Mouse (Mus musculus): Measurements from ENCODE around the gene Ctnnbl1. TPM values are rescaled to one million over a fixed set of nuclear protein-coding genes. Genes with fewer than 3 reads are reported as not detected.

The Ctnnbl1 gene
- polyA plus RNA-seq, 1 experiment: 27.0 TPM

- WGBS: 60% methylated on average over 1 of the region's 1 CpGs
- no peak for DNase-seq
- Histone ChIP-seq H3K4me1 (ENCODE audit: control insufficient read depth, insufficient read depth, low read length) (no peaks in the 10 kb centered on the region), H3K4me3 (replicated peaks; ENCODE audit: extremely low read depth, low read depth, low read length) (no peak overlapping the region)
- no peak for TF ChIP-seq POLR2A (IDR thresholded peaks at IDR 0.05; ENCODE audit: borderline replicate concordance, extremely low read depth, low read depth, low read length)
These were observed 73.5 kb downstream of the Ctnnbl1 start for GRCm38 (mm10) chr2:157810749-157811148.

- DNase-seq: no peak
These were observed 75.9 kb downstream of the Ctnnbl1 start for GRCm38 (mm10) chr2:157813121-157813520.

GRCm38 (mm10) chr2:157814116-157814964, 77.1 kb downstream of the Ctnnbl1 start:
- H3K4me1 ChIP-seq (ENCODE audit: control insufficient read depth, insufficient read depth, low read length): no peaks in the 10 kb centered on the region
- WGBS: 65% methylated on average over 11 of the region's 11 CpGs
- TF ChIP-seq POLR2A (IDR thresholded peaks at IDR 0.05; ENCODE audit: borderline replicate concordance, extremely low read depth, low read depth, low read length) (no peak), CTCF (IDR thresholded peaks at IDR 0.05; ENCODE audit: insufficient read depth, low read length) (no peak)
- no peak overlapping the region for H3K4me3 ChIP-seq (replicated peaks; ENCODE audit: extremely low read depth, low read depth, low read length)
- no peak for DNase-seq

More at GRCm38 (mm10) chr2:157813121-157813520, 75.9 kb downstream of the Ctnnbl1 start:
- Histone ChIP-seq H3K4me3 (replicated peaks; ENCODE audit: extremely low read depth, low read depth, low read length) (no peak overlapping the region), H3K4me1 (ENCODE audit: control insufficient read depth, insufficient read depth, low read length) (no peaks in the 10 kb centered on the region)
- TF ChIP-seq POLR2A (IDR thresholded peaks at IDR 0.05; ENCODE audit: borderline replicate concordance, extremely low read depth, low read depth, low read length): no peak
- WGBS: 88% methylated on average over 4 of the region's 4 CpGs

GRCm38 (mm10) chr2:157814965-157815283, 77.7 kb downstream of the Ctnnbl1 start:
- no peak for TF ChIP-seq POLR2A (IDR thresholded peaks at IDR 0.05; ENCODE audit: borderline replicate concordance, extremely low read depth, low read depth, low read length)
- no peak for TF ChIP-seq CTCF (IDR thresholded peaks at IDR 0.05; ENCODE audit: insufficient read depth, low read length)
- 93% methylated on average over 2 of the region's 2 CpGs for WGBS
- Histone ChIP-seq H3K4me3 (replicated peaks; ENCODE audit: extremely low read depth, low read depth, low read length) (no peak overlapping the region), H3K4me1 (ENCODE audit: control insufficient read depth, insufficient read depth, low read length) (no peaks in the 10 kb centered on the region)
- DNase-seq: no peak

GRCm38 (mm10) chr2:157817672-157818071, 80.5 kb downstream of the Ctnnbl1 start:
- Histone ChIP-seq H3K4me1 (ENCODE audit: control insufficient read depth, insufficient read depth, low read length) (no peaks in the 10 kb centered on the region), H3K4me3 (replicated peaks; ENCODE audit: extremely low read depth, low read depth, low read length) (no peak overlapping the region)
- TF ChIP-seq POLR2A (IDR thresholded peaks at IDR 0.05; ENCODE audit: borderline replicate concordance, extremely low read depth, low read depth, low read length) (no peak), CTCF (IDR thresholded peaks at IDR 0.05; ENCODE audit: insufficient read depth, low read length) (no peak)
- DNase-seq: no peak
- WGBS: 87% methylated on average over 9 of the region's 9 CpGs

GRCm38 (mm10) chr2:157818576-157819320, 81.5 kb downstream of the Ctnnbl1 start:
- WGBS: 78% methylated on average over 15 of the region's 15 CpGs
- Histone ChIP-seq H3K4me3 (replicated peaks; ENCODE audit: extremely low read depth, low read depth, low read length) (no peak overlapping the region), H3K4me1 (ENCODE audit: control insufficient read depth, insufficient read depth, low read length) (no peaks in the 10 kb centered on the region)
- no peak for DNase-seq
- TF ChIP-seq POLR2A (IDR thresholded peaks at IDR 0.05; ENCODE audit: borderline replicate concordance, extremely low read depth, low read depth, low read length): no peak
- no peak for TF ChIP-seq CTCF (IDR thresholded peaks at IDR 0.05; ENCODE audit: insufficient read depth, low read length)

GRCm38 (mm10) chr2:157819401-157819800, 82.2 kb downstream of the Ctnnbl1 start:
- no peaks in the 10 kb centered on the region for H3K4me1 ChIP-seq (ENCODE audit: control insufficient read depth, insufficient read depth, low read length)
- no peak for TF ChIP-seq CTCF (IDR thresholded peaks at IDR 0.05; ENCODE audit: insufficient read depth, low read length)
- no peak for TF ChIP-seq POLR2A (IDR thresholded peaks at IDR 0.05; ENCODE audit: borderline replicate concordance, extremely low read depth, low read depth, low read length)
- WGBS: 91% methylated on average over 12 of the region's 12 CpGs
- DNase-seq: no peak
- no peak overlapping the region for H3K4me3 ChIP-seq (replicated peaks; ENCODE audit: extremely low read depth, low read depth, low read length)

GRCm38 (mm10) chr2:157821259-157821658, 84.1 kb downstream of the Ctnnbl1 start:
- Histone ChIP-seq H3K4me1 (ENCODE audit: control insufficient read depth, insufficient read depth, low read length) (no peaks in the 10 kb centered on the region), H3K4me3 (replicated peaks; ENCODE audit: extremely low read depth, low read depth, low read length) (no peak overlapping the region)
- DNase-seq: no peak
- TF ChIP-seq POLR2A (IDR thresholded peaks at IDR 0.05; ENCODE audit: borderline replicate concordance, extremely low read depth, low read depth, low read length) (no peak), CTCF (IDR thresholded peaks at IDR 0.05; ENCODE audit: insufficient read depth, low read length) (no peak)
- 92% methylated on average over 4 of the region's 4 CpGs for WGBS

GRCm38 (mm10) chr2:157823456-157823855, 86.3 kb downstream of the Ctnnbl1 start:
- Histone ChIP-seq H3K4me3 (replicated peaks; ENCODE audit: extremely low read depth, low read depth, low read length) (no peak overlapping the region), H3K4me1 (ENCODE audit: control insufficient read depth, insufficient read depth, low read length) (no peaks in the 10 kb centered on the region)
- TF ChIP-seq POLR2A (IDR thresholded peaks at IDR 0.05; ENCODE audit: borderline replicate concordance, extremely low read depth, low read depth, low read length) (no peak), CTCF (IDR thresholded peaks at IDR 0.05; ENCODE audit: insufficient read depth, low read length) (no peak)
- no peak for DNase-seq
- WGBS: 70% methylated on average over 3 of the region's 3 CpGs

- no peak for TF ChIP-seq POLR2A (IDR thresholded peaks at IDR 0.05; ENCODE audit: borderline replicate concordance, extremely low read depth, low read depth, low read length)
- TF ChIP-seq CTCF (IDR thresholded peaks at IDR 0.05; ENCODE audit: insufficient read depth, low read length): no peak
- DNase-seq: no peak
- H3K4me1 ChIP-seq (ENCODE audit: control insufficient read depth, insufficient read depth, low read length): no peaks in the 10 kb centered on the region
- no peak overlapping the region for H3K4me3 ChIP-seq (replicated peaks; ENCODE audit: extremely low read depth, low read depth, low read length)
- 96% methylated on average over 11 of the region's 11 CpGs for WGBS
These were observed 87.0 kb downstream of the Ctnnbl1 start for GRCm38 (mm10) chr2:157824249-157824648.

Data from lung, adult 2 months (tissue).